Mouse (Mus musculus) myocyte (in vitro differentiated cells): ENCODE measurements around the gene Apmap. TPM values are rescaled to one million over a fixed set of nuclear protein-coding genes. Genes with fewer than 3 reads are reported as not detected.

Source experiments
- H3K27me3 ChIP-seq: one replicate; pipeline ENCODE4 v1.6.1; 2011; ENCODE audit not compliant: control insufficient read depth, insufficient read depth, insufficient read length
- H3K36me3 ChIP-seq: one replicate; pipeline ENCODE4 v1.6.1; 2011; ENCODE audit not compliant: control insufficient read depth, insufficient read depth
- H3K4me2 ChIP-seq: one replicate; pipeline ENCODE4 v1.6.1; 2011; ENCODE audit warnings: low read depth, control low read depth
- H3K4me3 ChIP-seq: one replicate; pipeline ENCODE4 v1.5.1; 2011; ENCODE audit warnings: mild to moderate bottlenecking, control low read depth, moderate library complexity
- H3K79me2 ChIP-seq: one replicate; pipeline ENCODE4 v1.6.1; 2011; ENCODE audit not compliant: control insufficient read depth, insufficient read depth
- H3ac ChIP-seq: one replicate; pipeline ENCODE4 v1.6.1; 2011; ENCODE audit not compliant: control insufficient read depth, insufficient read length
- CEBPB ChIP-seq: IDR thresholded peaks from 2 replicates; pipeline ENCODE4 v1.6.1; 2011; ENCODE audit warnings: mild to moderate bottlenecking, moderate library complexity; ENCODE audit not compliant: poor library complexity, insufficient read depth, severe bottlenecking
- E2F4 ChIP-seq: IDR thresholded peaks from one replicate; pipeline ENCODE4 v1.6.1; 2011; ENCODE audit warnings: mild to moderate bottlenecking, control low read depth, moderate library complexity; ENCODE audit not compliant: insufficient read depth
- MAX ChIP-seq: IDR thresholded peaks from one replicate; pipeline ENCODE4 v1.6.1; 2011; ENCODE audit warnings: low read depth, mild to moderate bottlenecking, control low read depth
- MYOD1 ChIP-seq, 3 experiments: IDR thresholded peaks; one replicate each; pipeline ENCODE4 v1.6.1; 2011; ENCODE audit warnings: control low read depth in 2 of 3, low read depth in 2 of 3, mild to moderate bottlenecking in 2 of 3, moderate library complexity in 1 of 3; ENCODE audit not compliant: insufficient read length in 2 of 3, control insufficient read depth in 1 of 3
- MYOG ChIP-seq, 3 experiments: IDR thresholded peaks; one replicate each; pipeline ENCODE4 v1.6.1; 2011; ENCODE audit warnings: control low read depth in 2 of 3, low read depth in 2 of 3, mild to moderate bottlenecking in 2 of 3; ENCODE audit not compliant: insufficient read length in 2 of 3, control insufficient read depth in 1 of 3, insufficient read depth in 1 of 3
- POLR2A ChIP-seq: IDR thresholded peaks from one replicate; pipeline ENCODE4 v1.6.1; 2011; ENCODE audit warnings: low read depth, mild to moderate bottlenecking, control low read depth, moderate library complexity; ENCODE audit not compliant: insufficient read length
- POLR2AphosphoS2 ChIP-seq: IDR thresholded peaks from one replicate; pipeline ENCODE4 v1.6.1; 2011; ENCODE audit warnings: low read depth, control low read depth; ENCODE audit not compliant: insufficient read length
- REST ChIP-seq: IDR thresholded peaks from one replicate; pipeline ENCODE4 v1.6.1; 2011; ENCODE audit warnings: mild to moderate bottlenecking, control low read depth, moderate library complexity; ENCODE audit not compliant: insufficient read depth, insufficient read length
- SRF ChIP-seq: IDR thresholded peaks from one replicate; pipeline ENCODE4 v1.6.1; 2011; ENCODE audit warnings: low read depth; ENCODE audit not compliant: control insufficient read depth, insufficient read length
- TCF12 ChIP-seq: IDR thresholded peaks from one replicate; pipeline ENCODE4 v1.6.1; 2011; ENCODE audit warnings: mild to moderate bottlenecking, control low read depth; ENCODE audit not compliant: poor library complexity, insufficient read depth, severe bottlenecking
- TCF3 ChIP-seq: IDR thresholded peaks from one replicate; pipeline ENCODE4 v1.6.1; 2011; ENCODE audit warnings: low read depth, control low read depth; ENCODE audit not compliant: insufficient read length
- USF1 ChIP-seq: IDR thresholded peaks from one replicate; pipeline ENCODE4 v1.6.1; 2011; ENCODE audit warnings: low read depth, mild to moderate bottlenecking, control low read depth, moderate library complexity
- polyA plus RNA-seq: library from polyadenylated mRNA; unstranded; fragments of >200 nt; fragmentation: generic; extraction: Trizol; gene quantifications from one replicate; pipeline ENCODE4 v1.2.1, GENCODE M21; 2012; ENCODE audit warnings: missing spikeins

Gene Apmap
- polyA plus RNA-seq, 1 experiment = 31.4 TPM

DNA sequence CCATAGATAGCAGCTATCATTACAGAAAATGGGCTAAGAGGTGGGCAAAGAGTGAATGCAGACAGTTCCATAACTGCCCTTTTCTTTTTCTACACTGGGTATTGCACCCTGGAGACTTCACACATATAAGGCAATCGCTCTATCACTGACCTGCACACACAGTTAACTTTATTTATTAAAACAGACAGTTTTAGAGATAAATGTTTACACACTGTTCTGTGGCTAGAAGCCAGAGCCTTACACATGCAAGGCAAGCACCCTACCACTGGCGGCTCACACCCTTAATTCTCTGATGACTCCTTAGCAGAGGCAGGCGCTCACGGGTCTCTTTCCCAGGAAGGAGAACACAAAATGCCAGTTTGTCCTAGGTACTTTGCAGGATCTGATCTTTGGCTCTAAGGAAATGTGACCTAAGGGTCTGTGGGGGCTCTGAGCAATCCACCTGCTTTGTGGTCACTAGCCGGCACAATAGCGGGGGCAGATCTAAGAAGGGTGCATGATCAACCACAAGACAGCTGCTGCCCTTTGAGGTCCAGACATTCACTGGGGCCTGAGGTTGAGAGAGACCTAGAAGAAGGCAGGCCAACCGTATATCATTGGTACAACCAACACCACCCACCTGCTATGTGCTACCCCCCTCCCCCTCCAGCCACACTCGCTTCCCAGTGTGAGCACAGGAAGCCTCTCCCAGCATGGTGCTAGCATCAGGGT lies 38.2 kb upstream of the Apmap start:
- Histone ChIP-seq H3K4me2 (no peak overlapping the region), H3K27me3 (peaks cover 5% of the 10 kb centered on the region), H3K4me3 (no peak overlapping the region), H3K79me2 (no peaks in the 10 kb centered on the region), H3K36me3 (no peaks in the 10 kb centered on the region), H3ac (no peak overlapping the region)
- peak in 2 of 3 experiments; percentile 60 to 90 for TF ChIP-seq MYOD1 (IDR thresholded peaks at IDR 0.05; ENCODE audit: control insufficient read depth in 1 of 3, insufficient read length in 2 of 3, low read depth in 2 of 3)
- no peak for TF ChIP-seq SRF
- TF ChIP-seq TCF12 = peak; percentile 49
- TF ChIP-seq MYOG (IDR thresholded peaks at IDR 0.05; ENCODE audit: control insufficient read depth in 1 of 3, insufficient read depth in 1 of 3, insufficient read length in 2 of 3, low read depth in 2 of 3) = peak in 1 of 3 experiments; percentile 81
- TF ChIP-seq TCF3 = no peak

DNA sequence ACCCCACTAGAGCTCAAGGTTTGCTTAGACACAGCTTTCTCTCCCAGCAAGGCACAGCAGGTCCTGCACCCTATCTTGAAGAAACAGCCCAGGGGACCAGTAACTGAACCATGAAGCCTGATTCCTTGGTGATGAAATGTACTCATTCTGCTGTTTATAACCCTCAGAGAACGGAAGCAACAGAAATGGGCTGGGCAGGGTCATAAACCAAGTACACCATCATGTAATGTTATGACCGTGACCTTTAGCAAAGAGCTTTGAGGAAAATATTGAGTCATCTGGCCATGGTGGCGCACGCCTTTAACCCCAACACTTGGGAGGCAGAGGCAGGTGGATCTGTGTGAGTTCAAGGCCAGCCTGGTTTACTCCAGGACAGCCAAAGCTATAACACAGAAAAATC lies 36.9 kb upstream of the Apmap start:
- H3K4me3 ChIP-seq = no peak overlapping the region
- no peaks in the 10 kb centered on the region for H3K36me3 ChIP-seq
- no peaks in the 10 kb centered on the region for H3K79me2 ChIP-seq
- peaks cover 5% of the 10 kb centered on the region for H3K27me3 ChIP-seq
- no peak overlapping the region for H3K4me2 ChIP-seq
- TF ChIP-seq TCF3 = no peak
- no peak for TF ChIP-seq USF1
- TF ChIP-seq E2F4 = no peak
- TF ChIP-seq MAX = no peak
- no peak overlapping the region for H3ac ChIP-seq

DNA sequence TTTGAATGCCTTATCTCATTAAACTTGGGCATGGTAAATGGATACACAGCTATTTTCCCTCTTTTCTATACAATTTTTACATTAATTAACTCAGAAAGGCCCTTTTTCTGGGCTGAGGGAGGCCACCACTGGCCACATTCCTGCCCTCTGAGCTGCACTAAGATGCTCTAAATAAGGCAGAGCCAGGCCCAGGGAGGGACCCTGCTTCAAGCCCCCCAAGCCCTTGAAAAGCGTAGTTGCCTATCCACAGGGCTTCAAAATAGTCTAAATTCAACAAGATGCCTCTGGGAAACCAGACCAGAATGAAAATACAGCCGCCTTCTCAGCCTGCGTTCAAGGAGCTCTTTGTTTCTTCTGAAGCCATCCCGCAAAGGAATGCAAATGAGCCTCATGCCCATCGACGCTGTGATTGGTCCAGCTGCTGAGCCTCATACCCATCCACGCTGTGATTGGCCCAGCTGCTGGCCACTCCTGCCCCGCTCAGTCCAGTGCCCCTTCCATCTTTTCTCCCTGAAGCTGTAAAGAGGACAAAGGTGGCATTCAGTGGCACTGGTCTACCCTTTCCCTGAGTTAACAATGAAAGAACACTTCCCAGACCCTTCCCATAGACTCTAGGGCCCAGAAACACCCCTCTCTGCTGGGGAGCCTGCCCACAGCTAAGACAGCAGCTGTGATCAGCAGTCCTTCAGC lies 35.5 kb upstream of the Apmap start:
- TF ChIP-seq TCF3 = no peak
- no peak for TF ChIP-seq REST

DNA sequence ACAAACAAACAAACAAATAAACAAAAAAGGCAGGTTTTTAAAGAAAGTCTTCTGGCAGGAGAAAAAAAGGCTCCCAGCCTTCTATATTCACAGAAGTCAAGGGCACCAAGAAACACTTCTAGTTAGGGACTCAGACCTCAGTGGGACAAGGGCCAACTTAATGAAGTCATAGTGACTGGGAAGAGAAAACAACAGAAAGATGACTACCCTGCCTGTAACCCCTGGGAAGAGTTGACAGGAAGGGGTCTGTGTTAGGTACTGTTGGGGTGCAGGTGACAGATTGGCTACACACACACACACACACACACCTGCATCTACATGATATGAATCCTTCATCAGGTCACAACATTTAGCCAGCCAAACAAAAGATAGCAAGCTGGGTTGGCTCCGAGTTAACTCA lies 34.8 kb upstream of the Apmap start:
- H3K79me2 ChIP-seq = no peaks in the 10 kb centered on the region
- H3ac ChIP-seq = no peak overlapping the region
- TF ChIP-seq REST = no peak
- TF ChIP-seq CEBPB = no peak
- TF ChIP-seq POLR2A = no peak
- TF ChIP-seq MAX = no peak
- no peak for TF ChIP-seq SRF
- no peak for TF ChIP-seq E2F4
- no peak for TF ChIP-seq USF1
- TF ChIP-seq MYOD1 (IDR thresholded peaks at IDR 0.05; ENCODE audit: control insufficient read depth in 1 of 3, insufficient read length in 2 of 3, low read depth in 2 of 3) = no peak
- peaks cover 1% of the 10 kb centered on the region for H3K27me3 ChIP-seq
- no peak overlapping the region for H3K4me2 ChIP-seq
- no peak overlapping the region for H3K4me3 ChIP-seq
- no peaks in the 10 kb centered on the region for H3K36me3 ChIP-seq

More for the DNA sequence above, 35.5 kb upstream of the Apmap start:
- Histone ChIP-seq H3K4me2 (no peak overlapping the region), H3ac (no peak overlapping the region), H3K36me3 (no peaks in the 10 kb centered on the region), H3K4me3 (no peak overlapping the region), H3K27me3 (peaks cover 5% of the 10 kb centered on the region), H3K79me2 (no peaks in the 10 kb centered on the region)

DNA sequence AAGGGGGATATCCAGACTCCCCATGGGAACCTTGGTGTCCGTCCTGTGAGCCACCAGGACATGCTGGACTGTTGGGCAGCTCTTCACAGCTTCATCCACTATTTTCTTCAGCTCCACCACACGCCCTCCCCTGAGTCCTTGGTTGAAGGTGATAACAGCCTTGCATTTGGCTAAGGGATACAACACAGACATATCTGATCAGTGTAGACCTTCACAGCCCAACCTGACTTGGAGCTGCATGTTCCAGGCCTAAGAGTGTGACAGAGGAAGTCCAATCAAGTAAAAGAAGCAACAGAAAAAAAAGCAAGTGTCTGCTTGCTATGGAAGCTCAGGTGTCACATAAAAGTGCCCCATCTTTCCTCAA lies 30.0 kb upstream of the Apmap start:
- Histone ChIP-seq H3ac (no peak overlapping the region), H3K4me3 (no peak overlapping the region), H3K4me2 (no peak overlapping the region), H3K27me3 (no peaks in the 10 kb centered on the region), H3K79me2 (no peaks in the 10 kb centered on the region), H3K36me3 (no peaks in the 10 kb centered on the region)
- TF ChIP-seq TCF3 = no peak
- no peak for TF ChIP-seq POLR2AphosphoS2
- no peak for TF ChIP-seq POLR2A
- TF ChIP-seq REST = no peak
- TF ChIP-seq MYOG (IDR thresholded peaks at IDR 0.05; ENCODE audit: control insufficient read depth in 1 of 3, insufficient read depth in 1 of 3, insufficient read length in 2 of 3, low read depth in 2 of 3) = no peak
- TF ChIP-seq USF1 = no peak
- TF ChIP-seq MYOD1 (IDR thresholded peaks at IDR 0.05; ENCODE audit: control insufficient read depth in 1 of 3, insufficient read length in 2 of 3, low read depth in 2 of 3) = no peak
- no peak for TF ChIP-seq SRF
- no peak for TF ChIP-seq CEBPB
- TF ChIP-seq TCF12 = no peak
- no peak for TF ChIP-seq MAX
- no peak for TF ChIP-seq E2F4
